Mouse (Mus musculus) heart, embryonic 11.5 days (tissue): ENCODE results near the gene Ptpn14. TPM values are rescaled to one million over a fixed set of nuclear protein-coding genes. Genes with fewer than 3 reads are reported as not detected.

Source experiments
- ATAC-seq: fragments of 200-750 bp; cut with Nextera tagmentation; replicated peaks from 2 replicates; pipeline ENCODE4 v1.8.0; 2017; ENCODE audit warnings: moderate library complexity; ENCODE audit not compliant: insufficient number of reproducible peaks, low FRiP score, low TSS enrichment
- H3K27ac ChIP-seq: fragments of 300-500 bp; sonication (generic); 2 replicates; pipeline ENCODE4 v1.5.1; 2014; ENCODE audit warnings: mild to moderate bottlenecking, low read depth, low read length
- H3K27me3 ChIP-seq: fragments of 300-500 bp; sonication (generic); 2 replicates; pipeline ENCODE4 v1.6.1; 2014; ENCODE audit warnings: mild to moderate bottlenecking, low read length, mixed read lengths; ENCODE audit not compliant: control insufficient read depth, insufficient read depth
- H3K36me3 ChIP-seq: fragments of 300-500 bp; sonication (generic); 2 replicates; pipeline ENCODE4 v1.6.1; 2014; ENCODE audit warnings: mild to moderate bottlenecking, low read length, moderate library complexity, mixed read lengths; ENCODE audit not compliant: control insufficient read depth, insufficient read depth
- H3K4me1 ChIP-seq: fragments of 300-500 bp; sonication (generic); 2 replicates; pipeline ENCODE4 v1.6.1; 2014; ENCODE audit warnings: low read length; ENCODE audit not compliant: control insufficient read depth, insufficient read depth
- H3K4me2 ChIP-seq: fragments of 300-500 bp; sonication (generic); 2 replicates; pipeline ENCODE4 v1.6.1; 2014; ENCODE audit warnings: mild to moderate bottlenecking, moderate library complexity
- H3K4me3 ChIP-seq: fragments of 300-500 bp; sonication (generic); 2 replicates; pipeline ENCODE4 v1.5.1; 2014; ENCODE audit warnings: low read depth, low read length
- H3K9ac ChIP-seq: fragments of 300-500 bp; sonication (generic); 2 replicates; pipeline ENCODE4 v1.6.1; 2014; ENCODE audit warnings: mild to moderate bottlenecking, low read depth, low read length, moderate library complexity
- H3K9me3 ChIP-seq: fragments of 300-500 bp; sonication (generic); replicated peaks from 2 replicates; pipeline ENCODE4 v1.6.1; 2016; ENCODE audit warnings: low read length; ENCODE audit not compliant: control insufficient read depth
- WGBS: fragments of 180-500 bp; shearing (Covaris S2); extraction: QIAGEN DNeasy Blood & Tissue Kit; methylation state at CpG from one replicate; pipeline ENCODE4 v1.1.7; 2014; ENCODE audit not compliant: insufficient replicate concordance; 5-methylcytosine and 5-hydroxymethylcytosine counted together
- polyA plus RNA-seq: library from polyadenylated mRNA; unstranded; fragments of >200 nt; fragmentation: Nextera tagmentation; extraction: Ambion mirVana; gene quantifications from 2 replicates; pipeline ENCODE4 v1.2.1, GENCODE M21; 2014

Ptpn14 gene
- polyA plus RNA-seq, 1 experiment from 2014 or later: 10.1 TPM

DNA sequence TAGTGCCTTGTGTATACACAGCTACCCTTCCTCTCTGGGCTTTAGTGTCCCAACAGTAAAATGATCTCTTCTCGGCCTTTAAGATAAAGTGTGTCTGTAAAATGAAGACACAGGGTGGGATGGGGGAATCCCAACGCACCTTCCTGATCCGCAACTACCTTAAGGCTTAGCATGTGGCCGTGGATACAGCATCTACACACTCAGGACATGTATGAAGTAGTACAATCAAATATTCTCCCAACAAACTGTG is 193.4 kb downstream of the Ptpn14 start:
- Histone ChIP-seq H3K4me2 (peak overlapping the region; percentile 88), H3K4me3 (peak overlapping the region; percentile 77), H3K36me3 (no peaks in the 10 kb centered on the region), H3K9me3 (no peaks in the 10 kb centered on the region), H3K27ac (peak overlapping the region; percentile 90), H3K9ac (peak overlapping the region; percentile 94), H3K27me3 (no peaks in the 10 kb centered on the region), H3K4me1 (peaks cover 62% of the 10 kb centered on the region)
- 0% methylated on average over 4 of the region's 4 CpGs for WGBS
- ATAC-seq: no peak

DNA sequence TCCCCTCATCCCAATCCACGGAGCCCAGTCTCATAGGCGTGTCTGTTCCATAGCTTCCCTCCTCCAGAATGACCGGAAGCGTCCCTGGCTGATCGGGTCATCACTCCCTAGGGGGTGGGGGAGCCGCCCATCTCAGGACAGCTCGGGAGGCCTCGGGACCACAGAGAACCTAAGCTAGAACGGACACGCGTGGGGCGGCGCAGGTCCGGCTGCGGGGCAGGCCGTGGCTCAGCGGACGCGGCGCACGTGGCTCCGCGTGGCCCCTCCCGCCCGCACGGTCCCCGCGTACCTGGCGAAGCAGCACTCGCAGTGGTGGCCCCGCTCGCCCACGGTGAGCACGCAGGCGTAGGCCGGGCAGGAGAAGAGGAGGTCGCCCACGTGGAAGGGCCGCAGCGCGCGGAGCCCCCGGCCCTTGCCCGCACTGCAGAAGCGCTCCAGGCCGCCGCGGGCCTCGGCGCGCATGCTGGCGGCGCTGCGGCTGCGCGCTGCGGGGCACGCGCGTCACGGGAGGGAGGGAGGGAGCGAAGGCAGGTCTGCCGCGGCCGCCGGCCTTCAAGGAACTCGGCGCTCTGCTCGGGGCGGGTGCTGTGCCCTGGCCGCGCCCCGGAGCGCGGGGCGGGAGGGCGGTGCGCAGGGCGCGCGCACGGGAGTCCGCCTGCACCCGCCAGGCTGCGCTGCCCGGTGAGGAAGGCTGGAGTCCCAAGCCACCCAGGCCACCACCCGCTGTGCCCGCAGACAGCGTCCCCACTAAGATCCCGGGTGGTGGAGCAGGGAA is 193.9 kb downstream of the Ptpn14 start, which contains the start of gene Smyd2:
Gene Smyd2 (minus strand): TSS at position 546 of the 775 bp plus-strand sequence.
- Histone ChIP-seq H3K4me2 (peak within 1 kb of the TSS; percentile 88), H3K4me1 (peaks cover 58% of the 10 kb centered on the region), H3K27ac (peak within 1 kb of the TSS; percentile 90), H3K4me3 (peak within 1 kb of the TSS; percentile 77), H3K9me3 (no peaks in the 10 kb centered on the region), H3K27me3 (no peaks in the 10 kb centered on the region), H3K36me3 (no peaks in the 10 kb centered on the region), H3K9ac (peak within 1 kb of the TSS; percentile 94)
- under 1% methylated on average over 59 of the region's 90 CpGs for WGBS
- ATAC-seq: peak; percentile 86

- H3K4me1 ChIP-seq: peaks cover 51% of the 10 kb centered on the region
- peak overlapping the region; percentile 94 for H3K9ac ChIP-seq
- H3K4me3 ChIP-seq: peak overlapping the region; percentile 77
- ATAC-seq: no peak
- H3K27me3 ChIP-seq: no peaks in the 10 kb centered on the region
- H3K27ac ChIP-seq: peak overlapping the region; percentile 90
- H3K9me3 ChIP-seq: no peaks in the 10 kb centered on the region
- peak overlapping the region; percentile 88 for H3K4me2 ChIP-seq
- H3K36me3 ChIP-seq: no peaks in the 10 kb centered on the region
- WGBS: 20% methylated on average over 9 of the region's 9 CpGs
Measured at GRCm38 (mm10) chr1:189922721-189923120, 194.7 kb downstream of the Ptpn14 start.

DNA sequence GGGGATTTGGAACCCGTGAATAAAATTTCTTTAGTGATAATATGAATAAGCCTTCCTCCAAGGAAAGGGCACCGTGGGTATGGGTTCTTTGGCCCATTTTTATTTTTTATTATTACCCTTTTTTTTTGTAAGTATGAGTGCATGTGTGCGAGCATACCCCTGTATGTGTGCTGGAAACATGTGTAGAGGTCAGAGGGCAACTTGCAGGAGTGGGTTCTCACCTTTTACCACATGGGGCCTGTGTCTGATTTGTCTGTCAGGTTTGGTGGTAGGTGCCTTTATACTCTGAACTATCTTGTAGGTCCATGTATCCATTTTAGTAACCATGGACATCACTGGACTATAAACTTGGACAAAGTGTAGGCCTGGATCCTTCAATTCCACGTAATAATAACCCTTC is 195.1 kb downstream of the Ptpn14 start:
- ATAC-seq: no peak
- peaks cover 49% of the 10 kb centered on the region for H3K4me1 ChIP-seq
- 78% methylated on average over 4 of the region's 4 CpGs for WGBS
- no peaks in the 10 kb centered on the region for H3K27me3 ChIP-seq
- no peaks in the 10 kb centered on the region for H3K36me3 ChIP-seq
- H3K4me3 ChIP-seq: no peak overlapping the region
- H3K4me2 ChIP-seq: no peak overlapping the region
- H3K9me3 ChIP-seq: no peaks in the 10 kb centered on the region
- no peak overlapping the region for H3K9ac ChIP-seq
- peak overlapping the region; percentile 92; the same call in 1 of the 2 replicates for H3K27ac ChIP-seq

GRCm38 (mm10) chr1:189923871-189924568 is 196.0 kb downstream of the Ptpn14 start:
- H3K27me3 ChIP-seq: no peaks in the 10 kb centered on the region
- H3K4me3 ChIP-seq: no peak overlapping the region
- H3K4me2 ChIP-seq: peak overlapping the region; percentile 52
- H3K4me1 ChIP-seq: peaks cover 41% of the 10 kb centered on the region
- WGBS: 41% methylated on average over 22 of the region's 22 CpGs
- peak overlapping the region; percentile 92 for H3K27ac ChIP-seq
- no peak overlapping the region for H3K9ac ChIP-seq
- no peaks in the 10 kb centered on the region for H3K36me3 ChIP-seq
- ATAC-seq: no peak; the same call in 1 of the 2 replicates
- no peaks in the 10 kb centered on the region for H3K9me3 ChIP-seq

DNA sequence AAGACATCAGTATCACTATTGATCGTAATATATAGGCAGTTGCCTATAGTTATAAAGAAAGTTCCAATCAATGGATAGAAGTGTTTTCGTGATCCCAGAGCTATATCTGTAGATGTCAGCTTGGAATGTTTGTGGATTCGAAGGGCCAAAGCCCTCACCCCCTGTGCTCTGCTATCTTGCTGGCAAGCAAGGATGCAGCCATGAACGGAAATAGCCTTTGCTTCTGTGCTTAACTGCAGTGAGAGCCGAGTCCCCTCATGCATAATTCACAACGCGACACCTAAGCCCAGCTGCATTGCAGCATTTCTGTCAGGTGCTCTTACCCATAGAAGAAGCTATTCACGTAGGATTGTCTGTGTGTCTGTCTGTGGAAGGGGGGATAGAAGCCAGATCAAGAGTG is 198.2 kb downstream of the Ptpn14 start:
- Histone ChIP-seq H3K4me3 (no peak overlapping the region), H3K9me3 (no peaks in the 10 kb centered on the region), H3K27ac (no peak overlapping the region), H3K36me3 (no peaks in the 10 kb centered on the region), H3K9ac (no peak overlapping the region), H3K4me1 (peaks cover 30% of the 10 kb centered on the region), H3K4me2 (no peak overlapping the region), H3K27me3 (no peaks in the 10 kb centered on the region)
- 42% methylated on average over 8 of the region's 8 CpGs for WGBS
- no peak for ATAC-seq

Other genes with a start within 250 kb of the Ptpn14 start
- gene Cenpf, start 40.2 kb upstream of the Ptpn14 start, polyA plus RNA-seq: 57.2 and 72.6 TPM in 2 replicates
- gene Smyd2, start 194.1 kb downstream of the Ptpn14 start, polyA plus RNA-seq: 150 and 161 TPM in 2 replicates